Mouse (Mus musculus) frontal cortex, adult (tissue): Measurements from ENCODE around the gene Ubqln4.
"Not testable (repeated sequence)": the region's sequence is repeated elsewhere in the genome, so short reads cannot be mapped to it uniquely, and the experiment has no call there.

ENCODE experiments used
- ATAC-seq: cut with Nextera tagmentation; 2 replicates; pipeline ENCODE4 v1.9.2; 2017; ENCODE audit warnings: mild to moderate bottlenecking, moderate library complexity, mixed read lengths; ENCODE audit not compliant: low TSS enrichment

The Ubqln4 gene

DNA sequence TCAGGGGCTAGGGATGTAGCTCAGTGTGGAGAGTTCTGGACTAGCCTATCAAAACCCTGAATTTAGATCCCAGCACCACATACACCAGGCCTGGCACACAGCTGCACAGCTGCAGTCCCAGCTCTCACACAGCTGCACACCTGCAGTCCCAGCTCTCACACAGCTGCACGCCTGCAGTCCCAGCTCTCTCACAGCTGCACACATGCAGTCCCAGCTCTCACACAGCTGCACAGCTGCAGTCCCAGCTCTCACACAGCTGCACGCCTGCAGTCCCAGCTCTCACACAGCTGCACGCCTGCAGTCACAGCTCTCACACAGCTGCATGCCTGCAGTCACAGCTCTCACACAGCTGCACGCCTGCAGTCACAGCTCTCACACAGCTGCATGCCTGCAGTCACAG, 43.0 kb downstream of the Ubqln4 start:
- ATAC-seq, result not testable (repeated sequence)

DNA sequence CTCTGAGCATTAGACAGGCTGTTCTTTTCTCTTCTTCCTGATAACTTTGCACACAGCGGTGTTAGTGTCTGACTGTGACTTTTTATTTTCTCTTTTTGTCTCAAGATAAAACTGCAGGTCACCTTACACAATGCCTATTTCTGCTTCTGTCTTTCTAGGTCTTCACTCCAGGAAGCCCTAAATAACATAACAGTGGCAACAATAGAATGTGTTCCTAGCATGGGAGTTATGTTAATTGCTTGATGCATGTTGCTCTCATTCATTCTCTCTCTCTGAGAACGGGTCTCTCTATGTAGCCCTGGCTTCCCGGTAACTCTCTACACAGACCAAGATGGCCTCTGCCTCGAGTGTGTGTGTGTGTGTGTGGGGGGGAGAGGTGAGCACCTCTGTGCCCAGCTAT, 48.9 kb downstream of the Ubqln4 start:
- ATAC-seq, result no peak

DNA sequence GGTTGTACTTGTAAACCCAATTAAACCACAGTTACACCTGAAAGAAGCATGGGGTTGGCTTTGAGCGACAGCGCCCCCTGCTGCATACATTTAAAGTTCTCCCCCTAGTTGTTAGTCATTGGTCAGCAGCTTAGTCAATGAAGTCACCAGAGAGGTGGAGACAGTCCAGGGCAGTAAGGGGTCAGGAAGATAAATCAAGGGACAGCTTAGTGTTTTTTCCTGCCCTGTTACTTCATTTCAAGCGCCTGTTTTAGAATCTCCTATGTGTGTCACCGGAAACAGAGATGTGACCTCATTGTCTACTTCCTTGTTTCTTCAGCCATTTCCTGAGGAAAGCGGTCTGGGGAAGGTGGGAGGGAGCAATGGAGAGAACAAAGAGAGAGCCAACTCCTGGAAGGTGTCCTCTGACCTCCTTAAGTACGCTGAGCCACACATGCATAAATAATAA, 50.2 kb downstream of the Ubqln4 start:
- no peak; the same call in 1 of the 2 replicates for ATAC-seq

DNA sequence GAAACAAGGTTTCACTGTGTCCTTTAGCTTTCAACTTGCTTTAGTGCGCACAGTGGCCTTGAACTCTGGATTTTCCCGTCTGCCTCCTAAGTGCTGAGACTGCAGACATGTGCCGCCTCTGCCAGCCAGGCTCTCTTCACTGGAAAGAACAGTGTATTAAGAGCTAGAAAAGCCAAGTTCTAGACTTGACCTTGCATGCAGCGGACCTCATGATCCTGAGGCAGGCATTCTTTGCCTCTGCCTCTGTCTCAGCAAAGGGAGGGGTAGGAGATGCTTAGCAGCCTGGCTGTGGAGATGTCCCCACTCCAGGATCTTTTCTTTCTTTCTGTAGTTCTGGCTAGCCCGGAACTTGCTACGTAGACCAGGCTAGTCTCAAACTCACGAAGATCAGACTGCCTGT, 51.3 kb downstream of the Ubqln4 start:
- ATAC-seq, result no peak

DNA sequence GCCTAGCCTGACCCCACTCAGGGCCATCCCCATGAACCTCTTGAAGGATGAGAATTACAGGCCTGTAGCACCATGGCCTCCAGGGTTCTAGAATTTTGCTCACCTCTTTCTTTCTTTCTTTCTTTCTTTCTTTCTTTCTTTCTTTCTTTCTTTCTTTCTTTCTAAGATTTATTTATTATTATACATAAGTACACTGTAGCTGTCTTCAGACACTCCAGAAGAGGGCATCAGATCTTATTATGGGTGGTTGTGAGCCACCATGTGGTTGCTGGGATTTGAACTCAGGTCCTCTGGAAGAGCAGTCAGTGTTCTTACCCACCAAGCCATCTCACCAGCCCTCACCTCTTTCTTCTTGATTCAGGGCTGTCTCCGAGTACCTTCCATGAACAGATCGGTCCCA, 52.1 kb downstream of the Ubqln4 start, which contains the start of gene Arhgef2:
Arhgef2 (plus strand) TSS at position 301 of the 400 bp plus-strand sequence.
- not testable (repeated sequence) for ATAC-seq

DNA sequence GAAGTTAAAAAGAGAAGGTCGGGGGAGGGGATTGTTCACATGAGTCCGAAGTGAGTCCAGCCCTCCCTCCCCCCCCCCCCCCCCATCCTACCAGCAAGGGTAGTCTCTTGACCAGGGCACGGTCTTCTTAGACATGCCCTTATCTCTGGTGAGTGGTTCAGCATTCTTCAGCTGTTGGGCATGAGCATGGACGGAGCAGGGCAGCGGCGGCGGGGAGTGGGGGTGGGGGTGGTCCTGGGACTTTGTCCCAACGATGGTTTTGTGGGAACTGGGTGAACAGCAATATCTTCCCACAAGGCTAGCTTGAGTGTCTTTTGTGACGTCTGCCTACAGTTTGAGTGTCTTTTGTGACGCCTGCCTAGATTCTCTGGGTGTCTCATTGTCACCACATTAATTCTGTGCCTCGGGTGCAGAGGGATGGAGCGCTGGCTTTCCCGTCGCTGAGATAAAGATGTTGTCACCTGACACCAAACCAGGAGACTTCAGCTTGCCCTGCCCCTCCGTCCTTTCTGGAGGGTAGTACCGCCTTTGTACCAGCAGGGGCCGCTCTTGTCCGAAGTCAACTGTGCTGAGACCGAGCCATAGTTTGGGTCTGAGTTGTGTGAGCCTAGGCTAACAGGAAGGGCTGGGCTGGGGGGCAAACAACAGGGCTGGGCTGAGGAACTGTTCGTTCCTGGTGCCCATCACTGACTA, 53.7 kb downstream of the Ubqln4 start:
- peak; percentile 87 for ATAC-seq

DNA sequence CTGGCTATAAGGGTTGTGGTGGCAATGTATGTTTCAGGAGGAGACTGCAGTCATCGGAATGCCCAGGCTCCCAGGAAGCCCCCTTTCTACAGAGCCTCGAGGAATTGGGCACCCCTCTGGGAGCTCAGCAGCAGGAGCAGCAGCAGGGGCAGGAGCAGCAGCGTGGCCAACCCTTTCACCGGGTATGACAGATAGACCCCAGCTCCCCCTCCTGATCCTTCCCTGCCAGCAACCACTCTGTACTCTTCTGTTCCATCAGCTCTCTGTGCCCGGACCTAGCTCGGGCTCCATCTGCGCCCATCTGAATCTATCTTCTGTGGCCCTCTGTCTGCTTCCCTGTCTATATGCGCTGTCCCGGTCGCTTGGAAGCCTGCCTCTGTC, 54.2 kb downstream of the Ubqln4 start:
- ATAC-seq, result peak; percentile 57; the same call in 1 of the 2 replicates

DNA sequence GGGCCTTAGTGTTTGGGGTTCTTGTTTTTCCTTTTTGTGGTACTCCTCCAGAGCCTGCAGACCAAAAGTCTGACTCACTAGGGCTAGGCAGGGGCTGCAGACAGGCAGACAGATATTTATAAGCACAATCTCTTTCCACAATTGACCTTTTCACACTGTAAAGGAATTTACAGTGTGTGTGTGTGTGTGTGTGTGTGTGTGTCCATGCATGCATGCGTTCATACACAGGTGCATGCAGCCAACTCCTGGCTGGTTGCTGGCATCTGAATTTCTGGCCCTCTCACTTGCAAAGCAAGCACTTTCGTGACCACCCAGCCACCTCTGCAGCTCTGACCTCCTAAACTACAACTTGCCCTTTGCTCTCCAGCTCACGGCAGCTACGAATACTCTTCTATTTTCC, 55.5 kb downstream of the Ubqln4 start:
- ATAC-seq, result no peak

DNA sequence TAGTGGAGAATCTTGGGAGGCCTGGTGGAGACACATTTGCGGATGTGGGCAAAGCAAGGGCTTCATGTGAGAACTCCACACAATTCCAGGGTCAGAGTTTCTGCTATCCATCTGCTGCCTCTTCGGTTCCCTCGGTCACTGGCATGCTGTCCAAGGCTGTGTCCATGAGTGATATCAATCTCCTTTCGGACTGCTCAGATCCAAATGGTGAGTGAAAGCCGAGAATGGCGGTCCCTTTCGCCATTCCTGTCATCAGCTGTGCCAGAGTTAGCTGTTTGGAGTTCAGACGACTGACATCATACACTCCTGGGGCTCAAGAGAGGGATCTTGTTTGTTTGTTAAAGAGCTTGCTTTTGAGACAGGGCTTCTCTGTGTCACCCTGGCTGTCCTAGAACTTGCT, 60.9 kb downstream of the Ubqln4 start:
- no peak for ATAC-seq

DNA sequence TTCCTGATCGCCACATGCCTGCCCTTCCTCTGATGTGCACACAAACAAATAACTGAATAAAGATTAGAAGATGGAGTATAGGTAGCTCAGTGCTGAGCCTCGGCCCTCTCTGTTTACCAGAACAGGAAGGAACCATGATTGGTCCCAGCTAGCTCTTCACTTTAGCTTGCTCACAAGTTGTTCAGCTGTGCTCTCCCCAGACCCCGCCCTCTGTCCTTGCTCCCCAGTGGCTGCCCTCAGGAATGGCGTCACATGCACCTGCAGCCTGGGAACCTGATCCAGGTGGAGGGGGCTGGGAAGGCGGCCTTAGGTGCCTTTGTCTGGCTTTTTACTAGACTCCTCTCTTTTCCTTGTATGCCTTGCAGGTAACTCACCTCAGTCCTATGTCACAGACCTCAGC, 61.6 kb downstream of the Ubqln4 start:
- ATAC-seq, result no peak

DNA sequence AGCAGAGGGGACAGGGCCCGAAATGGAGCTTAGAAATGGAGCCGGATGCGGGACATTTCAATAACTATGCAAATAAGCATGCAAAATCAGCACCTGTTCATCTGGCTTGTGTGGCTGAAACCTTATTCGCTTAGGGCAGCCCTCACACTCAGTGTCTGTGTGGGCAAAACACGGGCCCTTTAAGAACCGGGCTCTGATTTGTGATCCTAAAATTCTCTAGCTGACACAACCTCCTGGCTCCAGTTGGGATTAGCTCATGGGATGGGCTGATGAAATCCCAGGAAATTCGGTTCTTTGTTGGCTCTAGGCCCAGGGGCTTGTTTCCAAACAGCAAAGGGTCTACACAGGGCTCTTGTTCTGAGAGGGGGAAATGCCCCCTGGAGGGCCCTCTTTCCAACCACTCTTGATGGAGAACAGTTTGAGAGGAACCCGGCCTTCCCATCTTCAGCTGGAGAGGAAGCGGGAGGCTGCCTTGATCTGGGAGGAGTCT, 62.4 kb downstream of the Ubqln4 start:
- no peak for ATAC-seq

DNA sequence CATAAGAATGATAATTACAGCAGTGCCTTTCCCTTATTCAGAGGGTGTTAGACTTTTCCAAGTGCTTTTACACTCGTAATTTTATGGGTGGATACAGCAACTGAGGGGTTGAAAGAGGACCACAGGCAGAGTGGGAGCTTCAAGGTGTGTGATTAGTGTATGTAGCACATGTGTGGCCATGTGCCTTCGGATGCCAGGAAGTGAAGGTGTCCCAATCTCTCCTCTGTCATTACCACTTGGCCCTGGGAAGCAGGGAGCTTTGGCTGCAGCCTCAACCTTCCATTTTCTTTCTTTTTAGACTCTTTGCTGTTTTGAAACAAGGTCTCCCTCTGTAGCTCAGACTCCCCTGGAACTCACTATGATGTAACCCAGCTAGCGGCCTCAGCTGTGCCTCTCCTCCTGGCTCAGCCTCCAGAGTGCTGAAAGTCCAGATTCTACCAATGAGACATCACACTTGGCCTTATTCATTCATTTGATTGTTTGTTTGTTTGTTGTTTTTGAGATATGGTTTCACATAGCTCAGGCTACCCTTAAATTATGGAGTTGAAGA, 63.5 kb downstream of the Ubqln4 start:
- no peak for ATAC-seq

DNA sequence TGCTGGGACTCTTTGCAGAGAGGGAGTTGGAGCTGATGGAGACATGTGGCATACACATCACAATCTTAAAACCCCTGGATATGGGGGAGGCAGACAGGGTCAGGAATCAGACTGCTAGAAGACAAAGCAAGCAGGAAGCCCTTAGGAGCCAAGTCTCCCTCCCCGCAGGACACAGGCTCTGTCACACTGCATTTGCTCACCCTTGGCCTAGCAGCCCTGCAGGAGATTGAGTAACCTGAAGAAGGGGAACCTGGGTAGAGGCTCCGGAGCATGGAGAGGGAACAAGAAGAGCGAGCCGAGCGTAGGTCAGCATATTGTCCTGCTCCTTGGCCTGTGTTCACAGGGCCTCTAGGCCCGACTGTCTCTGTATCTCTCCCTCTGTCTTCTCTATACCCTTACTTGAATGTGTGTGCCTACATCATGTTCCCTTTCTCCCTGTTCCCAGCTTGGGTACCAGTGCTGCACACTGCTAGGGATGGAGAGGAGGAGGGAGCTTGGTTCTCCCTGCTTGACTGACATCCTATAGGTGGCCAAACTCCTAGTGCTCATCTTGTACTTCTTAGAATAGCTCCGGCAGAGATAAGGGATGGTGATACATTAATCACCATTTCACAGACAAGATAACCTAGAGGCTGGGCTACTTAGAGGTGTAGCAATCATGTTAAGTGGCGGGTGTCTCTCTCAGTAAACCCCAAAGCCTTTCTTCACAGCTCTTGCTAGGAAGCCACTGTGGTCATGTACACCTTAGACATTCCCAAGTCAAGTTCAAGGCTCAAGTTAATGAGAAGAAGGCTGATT, 64.7 kb downstream of the Ubqln4 start:
- ATAC-seq, result no peak
